Mouse (Mus musculus): ENCODE data around the gene Rassf8. TPM values are rescaled to one million over a fixed set of nuclear protein-coding genes. Genes with fewer than 3 reads are reported as not detected.

Gene Rassf8
- polyA plus RNA-seq, 1 experiment from 2014 or later, result 10.1 TPM

DNA sequence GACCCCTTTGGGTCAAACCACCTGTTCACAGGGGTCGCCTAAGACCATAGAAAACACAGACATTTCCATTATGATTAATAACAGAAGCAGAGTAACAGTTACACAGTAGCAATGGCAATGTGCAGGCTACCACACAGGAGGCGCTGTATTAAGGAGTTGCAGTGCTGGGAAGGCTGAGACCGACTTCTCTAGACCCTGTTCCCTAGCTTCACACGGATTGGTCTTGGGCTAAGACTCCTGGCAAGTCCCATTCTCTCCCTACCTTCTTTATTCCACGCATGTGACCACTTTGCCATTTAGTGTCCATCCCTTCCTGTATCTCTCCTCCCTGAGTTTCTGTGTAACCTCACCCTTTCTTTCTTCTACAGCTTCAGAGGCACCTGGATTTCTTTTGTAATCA, 19.6 kb upstream of the Rassf8 start:
- 43% methylated on average over 5 of the region's 5 CpGs for WGBS
- no peak overlapping the region for H3K4me3 ChIP-seq
- H3K27ac ChIP-seq, result no peak overlapping the region
- H3K4me2 ChIP-seq, result no peak overlapping the region
- no peaks in the 10 kb centered on the region for H3K4me1 ChIP-seq
- ATAC-seq (ENCODE audit: insufficient number of reproducible peaks, insufficient read depth, low FRiP score, low TSS enrichment, low read depth), result no peak
- H3K9ac ChIP-seq, result no peak overlapping the region
- H3K9me3 ChIP-seq, result no peaks in the 10 kb centered on the region
- H3K27me3 ChIP-seq, result no peaks in the 10 kb centered on the region
- H3K36me3 ChIP-seq, result no peaks in the 10 kb centered on the region

DNA sequence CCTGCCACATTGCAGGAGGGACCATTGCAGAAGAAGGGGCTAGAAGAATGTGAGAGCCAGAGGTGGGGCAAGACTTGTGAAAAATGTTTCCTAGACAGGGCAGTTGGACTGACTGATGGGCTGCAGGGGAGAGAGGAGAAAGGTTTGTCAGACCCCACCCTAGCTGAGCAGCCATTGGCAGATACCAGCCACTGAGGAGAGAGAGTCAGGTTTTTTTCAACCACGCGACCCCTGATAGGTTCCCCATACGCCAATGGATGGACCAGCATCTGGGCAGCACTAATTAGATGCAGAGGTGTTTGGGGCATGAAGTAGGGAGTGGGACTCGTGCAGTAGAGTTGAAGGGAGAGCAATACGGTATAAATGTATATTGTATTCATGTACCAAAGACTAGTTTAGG, 13.7 kb upstream of the Rassf8 start:
- no peak overlapping the region for H3K4me2 ChIP-seq
- H3K27ac ChIP-seq, result no peak overlapping the region
- no peaks in the 10 kb centered on the region for H3K27me3 ChIP-seq
- H3K9ac ChIP-seq, result no peak overlapping the region
- H3K36me3 ChIP-seq, result no peaks in the 10 kb centered on the region
- H3K9me3 ChIP-seq, result no peaks in the 10 kb centered on the region
- 60% methylated on average over 5 of the region's 5 CpGs for WGBS
- peaks cover 36% of the 10 kb centered on the region for H3K4me1 ChIP-seq
- ATAC-seq (ENCODE audit: insufficient number of reproducible peaks, insufficient read depth, low FRiP score, low TSS enrichment, low read depth), result no peak
- no peak overlapping the region for H3K4me3 ChIP-seq

DNA sequence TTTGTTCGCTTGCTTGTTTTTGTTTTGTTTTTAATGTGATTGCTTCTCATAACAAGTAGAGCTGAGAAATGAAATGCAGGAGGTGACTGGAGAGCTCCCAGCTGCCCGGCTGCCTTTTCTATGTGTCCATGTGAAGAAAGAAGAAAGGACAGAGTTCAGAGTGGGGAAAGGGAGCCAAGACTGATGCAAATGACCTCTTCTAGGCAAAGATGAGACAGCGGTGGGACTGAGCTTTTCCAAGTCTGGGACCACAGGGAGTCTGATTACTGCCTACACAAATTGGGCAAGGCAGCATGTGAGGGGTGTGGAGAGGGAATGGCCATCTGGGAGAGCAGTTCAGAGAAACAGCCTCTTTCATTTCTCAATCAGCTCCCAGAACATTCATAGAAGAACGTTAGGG, 13.3 kb upstream of the Rassf8 start:
- Histone ChIP-seq H3K9ac (no peak overlapping the region), H3K36me3 (no peaks in the 10 kb centered on the region), H3K9me3 (no peaks in the 10 kb centered on the region), H3K4me1 (peaks cover 36% of the 10 kb centered on the region), H3K27me3 (no peaks in the 10 kb centered on the region), H3K4me2 (no peak overlapping the region), H3K4me3 (no peak overlapping the region), H3K27ac (peak overlapping the region; percentile 39; the same call in 1 of the 2 replicates)
- no peak for ATAC-seq (ENCODE audit: insufficient number of reproducible peaks, insufficient read depth, low FRiP score, low TSS enrichment, low read depth)
- 62% methylated on average over 4 of the region's 4 CpGs for WGBS

DNA sequence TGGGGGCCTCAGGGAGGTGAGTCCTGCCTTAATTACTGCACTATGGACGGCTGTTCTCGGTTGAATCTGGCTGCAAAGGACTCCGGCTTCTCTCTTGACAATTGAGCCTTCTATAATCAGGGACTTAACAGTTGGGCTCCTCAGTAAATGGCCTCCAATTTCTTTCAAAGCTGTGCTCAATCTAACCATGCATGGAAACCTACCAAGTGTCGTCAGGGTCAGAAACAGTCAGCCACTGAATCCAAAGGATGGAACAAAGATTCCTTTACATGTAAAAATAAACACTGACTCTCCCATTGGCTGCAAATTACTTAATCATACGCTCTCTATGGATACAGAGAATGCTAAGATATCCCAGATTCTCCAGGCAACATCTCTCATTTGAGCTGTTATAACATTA, 12.6 kb upstream of the Rassf8 start:
- Histone ChIP-seq H3K9me3 (no peaks in the 10 kb centered on the region), H3K9ac (no peak overlapping the region), H3K4me1 (peaks cover 36% of the 10 kb centered on the region), H3K4me3 (no peak overlapping the region), H3K4me2 (no peak overlapping the region), H3K36me3 (no peaks in the 10 kb centered on the region), H3K27me3 (no peaks in the 10 kb centered on the region), H3K27ac (peak overlapping the region; percentile 39; the same call in 1 of the 2 replicates)
- WGBS, result 59% methylated on average over 5 of the region's 5 CpGs
- no peak for ATAC-seq (ENCODE audit: insufficient number of reproducible peaks, insufficient read depth, low FRiP score, low TSS enrichment, low read depth)

DNA sequence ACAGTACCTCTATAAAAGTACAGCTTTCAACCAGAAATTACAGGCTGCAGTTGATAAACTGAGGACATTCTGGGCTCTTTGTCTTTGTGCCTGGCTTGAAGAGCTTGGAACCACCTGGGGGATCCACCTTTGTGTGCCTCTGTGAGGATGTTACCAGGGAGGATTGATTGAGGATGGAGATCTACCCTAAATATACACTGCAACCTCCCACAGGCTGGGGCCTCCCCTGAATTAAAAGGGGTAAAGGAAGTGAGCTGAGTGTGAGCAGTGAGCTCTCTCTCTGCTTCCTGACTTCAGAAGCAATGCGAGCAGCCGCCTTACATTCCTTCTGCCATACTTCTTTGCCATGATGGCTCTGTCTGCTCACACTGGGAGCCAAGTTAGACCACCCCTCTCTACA, 10.4 kb upstream of the Rassf8 start:
- no peak for ATAC-seq (ENCODE audit: insufficient number of reproducible peaks, insufficient read depth, low FRiP score, low TSS enrichment, low read depth)
- Histone ChIP-seq H3K4me2 (no peak overlapping the region), H3K9me3 (no peaks in the 10 kb centered on the region), H3K36me3 (no peaks in the 10 kb centered on the region), H3K4me1 (peaks cover 40% of the 10 kb centered on the region), H3K4me3 (no peak overlapping the region), H3K9ac (no peak overlapping the region), H3K27ac (peak overlapping the region; percentile 58; the same call in 1 of the 2 replicates), H3K27me3 (no peaks in the 10 kb centered on the region)
- WGBS, result 49% methylated on average over 2 of the region's 2 CpGs

DNA sequence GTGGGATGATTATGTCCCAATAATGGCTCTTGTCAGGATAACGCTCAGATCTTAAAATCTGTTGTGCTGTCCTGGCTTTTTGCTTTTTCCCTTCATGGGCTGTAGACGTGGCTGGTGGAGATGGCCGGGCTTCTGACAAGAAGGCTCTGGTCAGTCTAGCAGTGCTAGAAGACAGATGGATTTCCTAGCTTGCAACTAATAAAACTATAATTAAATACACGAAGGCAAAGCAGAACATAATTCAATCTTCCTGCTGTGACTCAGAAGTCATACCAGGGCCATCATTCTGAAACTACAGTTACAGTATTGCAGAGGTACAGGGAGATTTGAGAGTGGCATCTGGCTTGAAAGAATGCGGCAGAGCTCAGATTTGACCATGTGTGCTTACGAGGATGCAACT, 7.3 kb upstream of the Rassf8 start:
- Histone ChIP-seq H3K9me3 (no peaks in the 10 kb centered on the region), H3K36me3 (no peaks in the 10 kb centered on the region), H3K27me3 (no peaks in the 10 kb centered on the region), H3K9ac (no peak overlapping the region), H3K4me2 (no peak overlapping the region), H3K4me1 (peaks cover 24% of the 10 kb centered on the region), H3K4me3 (no peak overlapping the region), H3K27ac (no peak overlapping the region)
- no peak for ATAC-seq (ENCODE audit: insufficient number of reproducible peaks, insufficient read depth, low FRiP score, low TSS enrichment, low read depth)
- WGBS, result 51% methylated on average over 6 of the region's 6 CpGs

DNA sequence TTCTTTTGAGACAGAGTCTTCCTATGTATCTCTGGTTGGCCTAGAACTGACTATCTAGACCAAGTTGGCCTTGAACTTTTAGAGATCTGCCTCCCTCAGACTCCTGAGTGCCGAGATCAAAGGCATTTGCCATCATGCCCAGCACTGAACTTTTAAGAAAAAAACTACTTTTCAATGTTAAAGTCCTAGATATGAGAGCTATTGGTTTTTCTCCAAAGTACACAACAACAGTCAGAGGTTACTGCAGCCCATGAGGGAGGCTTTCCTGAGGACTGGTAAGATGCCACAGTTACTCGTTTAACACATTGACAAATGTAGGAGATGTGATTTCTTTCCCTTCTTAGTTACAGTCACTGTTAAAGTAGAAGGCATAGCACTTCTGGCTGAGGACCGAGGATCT, 6.5 kb upstream of the Rassf8 start:
- 80% methylated on average over 3 of the region's 3 CpGs for WGBS
- no peak for ATAC-seq (ENCODE audit: insufficient number of reproducible peaks, insufficient read depth, low FRiP score, low TSS enrichment, low read depth)

DNA sequence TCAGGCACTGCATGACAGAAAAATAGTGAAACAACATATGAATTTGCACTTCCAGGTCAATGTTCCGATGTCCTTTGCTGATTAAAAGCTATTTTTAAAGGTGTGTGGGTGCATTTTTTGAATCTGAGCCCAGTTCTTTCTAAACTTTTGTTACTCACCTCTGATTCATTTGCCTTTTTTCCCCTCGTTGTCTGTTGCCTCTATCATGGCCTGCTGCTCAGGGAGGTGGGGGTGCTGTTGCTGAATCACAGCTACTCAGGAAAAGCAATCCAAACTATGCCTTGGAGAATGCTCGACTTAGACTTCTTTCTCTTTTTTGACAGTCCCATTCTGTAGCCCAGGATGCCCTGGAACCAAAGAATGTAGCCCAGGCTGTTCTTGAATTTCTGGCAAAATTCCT, 1.3 kb upstream of the Rassf8 start:
- Histone ChIP-seq H3K27ac (no peak overlapping the region), H3K4me3 (no peak overlapping the region), H3K27me3 (no peaks in the 10 kb centered on the region), H3K4me1 (peaks cover 15% of the 10 kb centered on the region), H3K9me3 (no peaks in the 10 kb centered on the region), H3K36me3 (no peaks in the 10 kb centered on the region; the same call in 1 of the 2 replicates), H3K9ac (no peak overlapping the region), H3K4me2 (no peak overlapping the region)
- ATAC-seq (ENCODE audit: insufficient number of reproducible peaks, insufficient read depth, low FRiP score, low TSS enrichment, low read depth), result no peak
- 45% methylated on average over 3 of the region's 3 CpGs for WGBS

More for the DNA sequence above, 6.5 kb upstream of the Rassf8 start:
- Histone ChIP-seq H3K4me3 (no peak overlapping the region), H3K4me1 (peaks cover 21% of the 10 kb centered on the region), H3K27ac (no peak overlapping the region), H3K9me3 (no peaks in the 10 kb centered on the region), H3K36me3 (no peaks in the 10 kb centered on the region), H3K9ac (no peak overlapping the region), H3K27me3 (no peaks in the 10 kb centered on the region), H3K4me2 (no peak overlapping the region)

DNA sequence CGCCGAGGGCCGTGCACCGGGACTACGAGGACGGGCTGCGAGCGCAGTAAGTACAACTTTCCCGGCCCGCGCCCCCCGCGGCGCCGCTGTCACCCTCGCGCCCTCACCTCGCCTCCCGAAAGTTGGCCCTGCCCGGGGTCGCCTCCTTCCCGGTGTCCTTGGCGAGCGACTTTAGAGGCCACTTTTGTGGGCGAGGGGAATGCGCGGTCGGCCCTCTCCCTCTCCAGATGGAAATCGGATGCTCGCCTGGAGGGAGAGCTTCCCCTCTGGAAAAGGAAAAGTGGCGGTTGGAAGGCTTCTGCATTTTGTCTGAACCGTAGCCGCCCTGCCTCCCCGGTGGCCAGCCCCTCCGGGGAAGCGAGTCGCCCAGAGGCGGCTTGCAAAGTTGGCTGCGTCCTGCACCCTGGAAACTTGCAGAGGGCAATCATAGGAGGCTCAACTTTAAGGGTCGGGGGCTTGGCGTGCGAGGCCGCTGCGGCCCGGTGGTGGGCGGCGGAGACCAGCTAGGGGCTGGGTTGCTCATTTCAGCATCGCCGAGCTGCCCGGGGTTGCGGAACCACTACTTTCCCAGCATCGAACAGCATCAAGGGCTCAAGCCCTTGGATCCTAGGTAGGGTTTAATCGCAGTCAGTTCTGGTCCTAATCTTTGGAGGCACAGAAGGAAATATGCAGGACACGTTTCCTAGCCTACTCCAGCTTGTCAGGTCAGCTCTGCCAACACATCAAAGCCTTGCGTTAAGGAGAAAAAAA, 548 bp downstream of the Rassf8 start:
- Histone ChIP-seq H3K4me1 (peaks cover 15% of the 10 kb centered on the region), H3K27ac (peak overlapping the region; percentile 96), H3K36me3 (peaks cover 10% of the 10 kb centered on the region), H3K4me3 (peak overlapping the region; percentile 85), H3K27me3 (no peaks in the 10 kb centered on the region), H3K9me3 (no peaks in the 10 kb centered on the region), H3K4me2 (peak overlapping the region; percentile 74), H3K9ac (peak overlapping the region; percentile 90)
- no peak for ATAC-seq (ENCODE audit: insufficient number of reproducible peaks, insufficient read depth, low FRiP score, low TSS enrichment, low read depth)
- under 1% methylated on average over 55 of the region's 55 CpGs for WGBS

DNA sequence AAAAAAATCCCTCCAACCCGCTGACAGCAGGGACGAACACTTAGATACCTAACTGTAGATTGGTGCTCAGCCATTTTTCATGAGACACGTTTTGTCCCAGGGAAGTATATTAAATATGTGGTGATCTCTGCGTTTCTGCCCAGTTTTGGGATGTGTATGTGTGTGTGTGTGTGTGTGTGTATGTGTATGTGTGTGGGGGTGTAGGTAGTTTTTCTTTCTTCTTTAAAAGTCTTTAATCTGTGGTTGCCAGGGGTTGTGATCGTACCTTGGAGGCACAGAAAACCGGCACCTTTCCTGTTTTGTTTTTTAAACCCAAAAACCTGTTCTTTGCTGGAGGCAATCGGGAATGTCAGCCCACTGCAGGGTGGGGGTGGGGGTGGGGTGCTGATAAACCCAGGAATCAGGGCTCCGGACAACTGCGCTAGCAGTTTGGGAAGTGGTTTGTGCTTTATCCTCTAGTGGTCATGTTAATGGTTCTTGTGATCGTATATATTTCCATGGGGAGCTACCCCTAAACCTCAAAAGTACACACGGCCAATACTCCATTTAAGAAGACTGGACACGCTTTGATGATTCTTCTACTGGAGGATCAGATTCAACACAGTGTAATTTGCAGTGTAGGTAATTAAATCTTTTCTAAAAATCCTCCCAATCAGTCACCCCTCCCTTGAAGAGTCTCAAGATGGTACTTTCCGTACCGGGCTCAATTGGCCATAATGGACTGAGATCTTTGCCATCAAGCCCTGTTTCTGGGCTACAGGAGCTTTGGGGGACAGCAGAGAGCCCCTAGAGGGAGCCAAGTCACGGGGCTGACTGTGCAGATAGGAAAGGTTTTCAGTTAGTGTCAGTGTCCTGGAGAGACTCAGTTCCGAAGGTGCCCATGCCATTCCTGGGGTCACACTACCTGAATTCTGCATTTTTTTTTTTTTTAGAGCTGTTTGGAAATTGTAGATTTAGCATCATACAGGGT, 1.4 kb downstream of the Rassf8 start:
- Histone ChIP-seq H3K9me3 (no peaks in the 10 kb centered on the region), H3K4me2 (peak overlapping the region; percentile 74), H3K27me3 (no peaks in the 10 kb centered on the region), H3K36me3 (peaks cover 10% of the 10 kb centered on the region), H3K4me1 (peaks cover 21% of the 10 kb centered on the region), H3K4me3 (peak overlapping the region; percentile 85), H3K27ac (peak overlapping the region; percentile 96), H3K9ac (peak overlapping the region; percentile 90)
- 8% methylated on average over 16 of the region's 16 CpGs for WGBS
- ATAC-seq (ENCODE audit: insufficient number of reproducible peaks, insufficient read depth, low FRiP score, low TSS enrichment, low read depth), result no peak

DNA sequence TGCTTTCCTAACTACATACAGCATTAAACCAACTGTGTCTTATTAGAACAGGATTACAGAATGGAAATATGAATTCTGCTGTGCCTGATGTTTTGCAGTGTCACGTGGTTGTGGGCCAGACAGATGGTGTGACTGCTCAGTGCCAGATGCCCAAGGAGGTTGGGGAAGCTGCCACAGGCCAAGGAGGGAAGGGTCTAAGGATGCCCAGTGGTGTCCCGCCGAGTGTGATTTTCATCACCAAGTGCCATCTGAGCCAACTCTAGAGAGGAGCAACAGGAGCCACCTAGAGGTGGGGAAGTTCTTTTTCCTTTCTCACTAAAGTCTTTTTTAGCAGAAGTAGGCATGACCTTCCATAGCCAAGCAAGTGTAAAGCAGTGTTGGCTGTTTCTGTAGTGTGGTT, 3.8 kb downstream of the Rassf8 start:
- Histone ChIP-seq H3K9me3 (no peaks in the 10 kb centered on the region), H3K4me2 (no peak overlapping the region), H3K4me3 (no peak overlapping the region), H3K36me3 (peaks cover 13% of the 10 kb centered on the region), H3K4me1 (peaks cover 21% of the 10 kb centered on the region), H3K27me3 (no peaks in the 10 kb centered on the region), H3K27ac (no peak overlapping the region), H3K9ac (no peak overlapping the region)
- no peak for ATAC-seq (ENCODE audit: insufficient number of reproducible peaks, insufficient read depth, low FRiP score, low TSS enrichment, low read depth)
- 73% methylated on average over 3 of the region's 3 CpGs for WGBS

Data from embryonic facial prominence, embryonic 13.5 days (tissue).